Mouse (Mus musculus): Measurements from ENCODE around the gene Vps45. TPM values are rescaled to one million over a fixed set of nuclear protein-coding genes. Genes with fewer than 3 reads are reported as not detected.

Vps45 gene
- polyA plus RNA-seq, 1 experiment, result 14.2 TPM

DNA sequence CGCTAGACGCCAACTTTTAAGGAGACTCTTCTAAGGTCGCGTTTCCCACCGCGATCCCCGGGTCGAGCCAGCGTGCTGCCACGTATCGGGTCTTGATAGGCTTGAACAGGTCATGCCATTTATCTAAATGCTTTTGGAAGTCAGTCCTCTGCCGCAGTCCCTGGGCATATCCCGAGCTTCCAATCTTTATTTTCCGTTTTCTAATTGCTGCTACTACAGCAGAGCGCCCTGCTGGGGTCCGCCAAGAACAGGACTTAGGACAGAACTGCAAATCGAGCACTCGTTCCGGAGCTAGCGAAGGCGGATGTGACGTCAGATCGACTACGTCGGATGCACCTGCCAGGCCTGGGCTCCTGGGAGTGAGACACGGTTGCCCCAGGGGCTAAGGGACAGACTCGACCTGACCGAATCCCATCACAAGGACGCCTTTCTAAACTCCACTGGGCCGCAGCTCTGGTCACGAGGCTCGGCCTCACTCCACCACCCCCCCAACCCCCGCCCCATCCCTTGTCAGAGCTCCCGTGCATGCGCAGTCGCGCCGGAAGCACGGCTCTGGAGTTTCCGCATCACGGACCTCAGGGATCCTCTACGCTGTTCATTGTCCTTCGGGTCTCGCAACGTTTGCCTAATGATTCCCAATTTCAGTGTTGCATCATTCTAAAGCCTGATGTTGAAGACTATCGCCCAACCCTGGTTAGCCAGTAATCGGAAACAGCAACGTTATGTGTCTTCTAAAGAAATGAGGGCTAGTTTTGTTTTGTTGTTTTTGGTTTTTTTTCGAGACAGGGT is 107.3 kb downstream of the Vps45 start:
- peak overlapping the region; percentile 91 for H3K27ac ChIP-seq (ENCODE audit: insufficient read depth, low read length)
- H3K27me3 ChIP-seq (ENCODE audit: control insufficient read depth, insufficient read depth, low read length, poor library complexity, severe bottlenecking), result no peaks in the 10 kb centered on the region
- peak overlapping the region; percentile 57 for H3K4me3 ChIP-seq (ENCODE audit: low read depth, low read length)
- H3K9me3 ChIP-seq (replicated peaks; ENCODE audit: control insufficient read depth, insufficient read depth, low read length, poor library complexity, severe bottlenecking), result no peaks in the 10 kb centered on the region
- peaks cover 4% of the 10 kb centered on the region; the same call in 1 of the 2 replicates for H3K36me3 ChIP-seq (ENCODE audit: control insufficient read depth, insufficient read depth, low read length, poor library complexity, severe bottlenecking)
- peak; percentile 43 for TF ChIP-seq POLR2A (IDR thresholded peaks at IDR 0.05; ENCODE audit: insufficient read depth, low read length)
- 0 out of 2 replicates have a peak, but pooled peaks have one; percentile 37 for TF ChIP-seq EP300 (IDR thresholded peaks at IDR 0.05; ENCODE audit: insufficient read depth, low read depth, low read length)
- TF ChIP-seq CTCF (IDR thresholded peaks at IDR 0.05; ENCODE audit: low read depth, low read length), result no peak
- no peaks in the 10 kb centered on the region for H3K4me1 ChIP-seq (ENCODE audit: control insufficient read depth, insufficient read depth, low read length)
- H3K9ac ChIP-seq (ENCODE audit: low read depth, poor library complexity, severe bottlenecking), result peak overlapping the region; percentile 65

Other genes with a start within 250 kb of the Vps45 start
- gene Rprd2, start 239.6 kb downstream of the Vps45 start, polyA plus RNA-seq (2011; ENCODE audit: insufficient read depth, insufficient read length, low read depth, missing spikeins), result 51.4 and 58.6 TPM in 2 replicates
- 92.4 and 100 TPM in 2 replicates for gene Prpf3, start 202.6 kb downstream of the Vps45 start, polyA plus RNA-seq (2011; ENCODE audit: insufficient read depth, insufficient read length, low read depth, missing spikeins)
- gene Mrps21, start 186.9 kb downstream of the Vps45 start, polyA plus RNA-seq (2011; ENCODE audit: insufficient read depth, insufficient read length, low read depth, missing spikeins), result 142 and 163 TPM in 2 replicates
- 5.9 and 7.6 TPM in 2 replicates for gene Ciart, start 176.2 kb downstream of the Vps45 start, polyA plus RNA-seq (2011; ENCODE audit: insufficient read depth, insufficient read length, low read depth, missing spikeins)
- 3.6 and 5.4 TPM in 2 replicates for gene BC028528, start 166.5 kb downstream of the Vps45 start, polyA plus RNA-seq (2011; ENCODE audit: insufficient read depth, insufficient read length, low read depth, missing spikeins)
- gene Aph1a, start 164.5 kb downstream of the Vps45 start, polyA plus RNA-seq (2011; ENCODE audit: insufficient read depth, insufficient read length, low read depth, missing spikeins), result 44.3 and 48.3 TPM in 2 replicates
- 2.4 and 3.3 TPM in 2 replicates for gene Car14, start 153.8 kb downstream of the Vps45 start, polyA plus RNA-seq (2011; ENCODE audit: insufficient read depth, insufficient read length, low read depth, missing spikeins)
- gene Anp32e, start 129.2 kb downstream of the Vps45 start, polyA plus RNA-seq (2011; ENCODE audit: insufficient read depth, insufficient read length, low read depth, missing spikeins), result 386 and 405 TPM in 2 replicates
- gene Plekho1, start 62.5 kb downstream of the Vps45 start, polyA plus RNA-seq (2011; ENCODE audit: insufficient read depth, insufficient read length, low read depth, missing spikeins), result 9.2 and 15.0 TPM in 2 replicates
- 42.5 and 42.7 TPM in 2 replicates for gene Otud7b, start 46.1 kb upstream of the Vps45 start, polyA plus RNA-seq (2011; ENCODE audit: insufficient read depth, insufficient read length, low read depth, missing spikeins)
- 4.3 and 7.4 TPM in 2 replicates for gene Mtmr11, start 103.5 kb upstream of the Vps45 start, polyA plus RNA-seq (2011; ENCODE audit: insufficient read depth, insufficient read length, low read depth, missing spikeins)
- 81.7 and 90.5 TPM in 2 replicates for gene Sf3b4, start 113.9 kb upstream of the Vps45 start, polyA plus RNA-seq (2011; ENCODE audit: insufficient read depth, insufficient read length, low read depth, missing spikeins)
- 4.5 and 4.9 TPM in 2 replicates for gene Sv2a, start 122.7 kb upstream of the Vps45 start, polyA plus RNA-seq (2011; ENCODE audit: insufficient read depth, insufficient read length, low read depth, missing spikeins)
- gene Bola1, start 161.2 kb upstream of the Vps45 start, polyA plus RNA-seq (2011; ENCODE audit: insufficient read depth, insufficient read length, low read depth, missing spikeins), result 18.1 and 27.8 TPM in 2 replicates
- gene Hist2h2ab, start 161.4 kb upstream of the Vps45 start, polyA plus RNA-seq (2011; ENCODE audit: insufficient read depth, insufficient read length, low read depth, missing spikeins), result not detected in 2 replicates
- gene Hist2h2ac, start 162.4 kb upstream of the Vps45 start, polyA plus RNA-seq (2011; ENCODE audit: insufficient read depth, insufficient read length, low read depth, missing spikeins), result 2.5 and 4.3 TPM in 2 replicates
- gene Hist2h2be, start 162.7 kb upstream of the Vps45 start, polyA plus RNA-seq (2011; ENCODE audit: insufficient read depth, insufficient read length, low read depth, missing spikeins), result 1.3 and 2.0 TPM in 2 replicates
- gene Hist2h3c2, start 180.7 kb upstream of the Vps45 start, polyA plus RNA-seq (2011; ENCODE audit: insufficient read depth, insufficient read length, low read depth, missing spikeins), result 23.1 and 41.5 TPM in 2 replicates
- gene Hist2h2aa2, start 181.8 kb upstream of the Vps45 start, polyA plus RNA-seq (2011; ENCODE audit: insufficient read depth, insufficient read length, low read depth, missing spikeins), result 17.2 and 30.9 TPM in 2 replicates
- not detected in 2 replicates for gene Hist2h2aa1, start 187.0 kb upstream of the Vps45 start, polyA plus RNA-seq (2011; ENCODE audit: insufficient read depth, insufficient read length, low read depth, missing spikeins)
- 1.3 and 3.0 TPM in 2 replicates for gene Hist2h3c1, start 188.2 kb upstream of the Vps45 start, polyA plus RNA-seq (2011; ENCODE audit: insufficient read depth, insufficient read length, low read depth, missing spikeins)
- gene Hist2h4, start 204.8 kb upstream of the Vps45 start, polyA plus RNA-seq (2011; ENCODE audit: insufficient read depth, insufficient read length, low read depth, missing spikeins), result 3.6 and 4.0 TPM in 2 replicates
- 7.7 and 11.1 TPM in 2 replicates for gene Hist2h3b, start 210.2 kb upstream of the Vps45 start, polyA plus RNA-seq (2011; ENCODE audit: insufficient read depth, insufficient read length, low read depth, missing spikeins)
- 33.9 and 35.8 TPM in 2 replicates for gene Hist2h2bb, start 211.3 kb upstream of the Vps45 start, polyA plus RNA-seq (2011; ENCODE audit: insufficient read depth, insufficient read length, low read depth, missing spikeins)
- not detected in 2 replicates for gene Fcgr1, start 235.5 kb upstream of the Vps45 start, polyA plus RNA-seq (2011; ENCODE audit: insufficient read depth, insufficient read length, low read depth, missing spikeins)

Data from ES-Bruce4 (cell line).